Comparison of ENCODE assay signal across 10 mouse cellular contexts in genomic region chr13:44221721-44222120, GRCm38 (mm10).
DNase-seq lines count a peak whose midpoint lies in the region; ATAC-seq lines count a peak whose summit lies in the region.
"Had no signal": no experiment of that assay in that cellular context is flagged by ENCODE, and none has a peak within 500 bp of the region (broad histone marks: within the 10 kb centered on the region; RNA-seq: fewer than 3 reads in every experiment).

No protein-coding gene starts in this region.

- no peaks in the 10 kb centered on the region for H3K36me3 ChIP-seq in kidney, embryonic 15.5 days
- no peaks in the 10 kb centered on the region for H3K36me3 ChIP-seq in neural tube, embryonic 11.5 days (ENCODE audit: control insufficient read depth, insufficient read depth, low read length)
- no peaks in the 10 kb centered on the region for H3K36me3 ChIP-seq in neural tube, embryonic 15.5 days
- H3K36me3 ChIP-seq: hindbrain, embryonic 13.5 days had no signal

- no peak overlapping the region for H3K4me3 ChIP-seq in kidney, embryonic 15.5 days (replicated peaks)
- no peak overlapping the region for H3K4me3 ChIP-seq in neural tube, embryonic 11.5 days (ENCODE audit: low read depth, low read length)
- no peak overlapping the region for H3K4me3 ChIP-seq in neural tube, embryonic 15.5 days (replicated peaks)
- H3K4me3 ChIP-seq: hindbrain, embryonic 13.5 days had no signal

- peak; percentile 62; the same call in 1 of the 2 replicates for ATAC-seq in kidney, embryonic 15.5 days (replicated peaks; ENCODE audit: low FRiP score)
- no peak for ATAC-seq in neural tube, embryonic 11.5 days (ENCODE audit: insufficient read depth, low FRiP score, low TSS enrichment)
- ATAC-seq in neural tube, embryonic 15.5 days (ENCODE audit: low FRiP score) = no peak

- no peak overlapping the region for H3K4me2 ChIP-seq in kidney, embryonic 15.5 days
- H3K4me2 ChIP-seq in neural tube, embryonic 11.5 days (ENCODE audit: low read depth) = no peak overlapping the region
- no peak overlapping the region for H3K4me2 ChIP-seq in neural tube, embryonic 15.5 days
- H3K4me2 ChIP-seq: hindbrain, embryonic 13.5 days had no signal

- no peak overlapping the region for H3K9ac ChIP-seq in kidney, embryonic 15.5 days
- peak overlapping the region; percentile 14; the same call in 1 of the 2 replicates for H3K9ac ChIP-seq in neural tube, embryonic 11.5 days (ENCODE audit: low read length)
- no peak overlapping the region for H3K9ac ChIP-seq in neural tube, embryonic 15.5 days (replicated peaks)
- H3K9ac ChIP-seq: hindbrain, embryonic 13.5 days; liver, embryonic 14.5 days had no signal

- peaks cover 20% of the 10 kb centered on the region for H3K4me1 ChIP-seq in kidney, embryonic 15.5 days
- peaks cover 10% of the 10 kb centered on the region for H3K4me1 ChIP-seq in neural tube, embryonic 11.5 days (ENCODE audit: control insufficient read depth, insufficient read depth, low read length)
- no peaks in the 10 kb centered on the region; the same call in 1 of the 2 replicates for H3K4me1 ChIP-seq in neural tube, embryonic 15.5 days

- peak; percentile 28 for DNase-seq in gastrocnemius, postnatal 10 days
- no peak for DNase-seq in gastrocnemius, adult 18-20 months (ENCODE audit: low spot score)
- no peak for DNase-seq in kidney, adult 11 months
- no peak for DNase-seq in neural tube, embryonic 11.5 days (ENCODE audit: low spot score)
- no peak for DNase-seq in spleen, postnatal 14 days (ENCODE audit: low spot score in 2 of 2)
- DNase-seq: thymus, postnatal 25 days had no signal

- H3K9me3 ChIP-seq in kidney, embryonic 15.5 days (replicated peaks) = no peaks in the 10 kb centered on the region; the same call in 1 of the 2 replicates
- H3K9me3 ChIP-seq in neural tube, embryonic 11.5 days (ENCODE audit: control insufficient read depth, low read length) = no peaks in the 10 kb centered on the region
- no peaks in the 10 kb centered on the region for H3K9me3 ChIP-seq in neural tube, embryonic 15.5 days (replicated peaks)

- 0 out of 2 replicates have a peak overlapping the region, but pooled peaks have one; percentile 28 for H3K27ac ChIP-seq in kidney, embryonic 15.5 days
- no peak overlapping the region for H3K27ac ChIP-seq in neural tube, embryonic 11.5 days (ENCODE audit: low read depth, low read length)
- H3K27ac ChIP-seq in neural tube, embryonic 15.5 days (replicated peaks) = no peak overlapping the region
- H3K27ac ChIP-seq: hindbrain, embryonic 13.5 days; liver, embryonic 14.5 days had no signal

- 25% methylated on average over 5 of the region's 5 CpGs for WGBS in kidney, embryonic 15.5 days
- 28% methylated on average over 5 of the region's 5 CpGs for WGBS in neural tube, embryonic 11.5 days
- WGBS in neural tube, embryonic 15.5 days = 24% methylated on average over 5 of the region's 5 CpGs

- H3K27me3 ChIP-seq in kidney, embryonic 15.5 days = no peaks in the 10 kb centered on the region
- no peaks in the 10 kb centered on the region for H3K27me3 ChIP-seq in neural tube, embryonic 11.5 days (ENCODE audit: control insufficient read depth, insufficient read depth, low read length)
- no peaks in the 10 kb centered on the region for H3K27me3 ChIP-seq in neural tube, embryonic 15.5 days (replicated peaks)
